Mouse (Mus musculus): ENCODE results near the gene Ttc19.
"Not testable (repeated sequence)": the region's sequence is repeated elsewhere in the genome, so short reads cannot be mapped to it uniquely, and the experiment has no call there.

Gene Ttc19

DNA sequence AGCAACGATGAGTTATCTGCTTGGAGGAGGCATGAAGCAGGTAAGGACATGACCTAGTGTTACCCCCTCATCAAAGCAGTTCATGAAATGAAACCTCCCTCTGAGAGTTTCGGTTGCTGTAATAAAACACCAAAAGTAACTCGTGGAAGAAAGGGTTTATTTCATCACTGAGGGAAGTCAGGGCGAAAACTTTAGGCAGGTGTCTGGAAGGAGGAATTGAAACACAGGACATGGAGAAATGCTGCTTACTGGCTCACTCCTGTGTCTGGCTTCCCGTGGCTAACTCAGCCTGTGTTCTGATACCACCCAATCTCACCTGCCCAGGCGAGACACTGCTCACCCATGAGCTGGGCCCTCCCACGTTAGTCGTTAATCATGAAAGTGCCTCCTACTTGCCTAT is 3.7 kb downstream of the Ttc19 start:
- no peak for DNase-seq

DNA sequence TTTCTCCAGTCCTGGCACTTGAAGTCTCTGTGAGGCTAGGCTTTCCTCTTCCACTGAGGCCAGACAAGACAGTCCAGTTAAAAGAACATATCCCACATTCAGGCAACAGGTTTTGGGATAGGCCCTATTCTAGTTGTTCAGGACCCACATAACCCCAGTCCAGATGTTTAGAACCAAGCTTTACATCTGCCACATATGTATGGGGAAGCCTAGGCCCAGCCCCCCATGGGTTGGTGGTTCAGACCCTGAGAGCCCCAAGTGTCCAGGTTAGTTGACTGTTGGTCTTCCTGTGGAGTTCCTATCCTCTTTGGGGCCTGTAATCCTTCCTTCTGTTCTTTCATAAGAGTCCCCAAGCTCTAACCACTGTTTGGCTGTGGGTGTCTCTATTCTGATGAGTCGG is 6.4 kb downstream of the Ttc19 start:
- DNase-seq, result no peak

GRCm38 (mm10) chr11:62294121-62294520 is 12.8 kb downstream of the Ttc19 start:
- DNase-seq, result no peak

DNA sequence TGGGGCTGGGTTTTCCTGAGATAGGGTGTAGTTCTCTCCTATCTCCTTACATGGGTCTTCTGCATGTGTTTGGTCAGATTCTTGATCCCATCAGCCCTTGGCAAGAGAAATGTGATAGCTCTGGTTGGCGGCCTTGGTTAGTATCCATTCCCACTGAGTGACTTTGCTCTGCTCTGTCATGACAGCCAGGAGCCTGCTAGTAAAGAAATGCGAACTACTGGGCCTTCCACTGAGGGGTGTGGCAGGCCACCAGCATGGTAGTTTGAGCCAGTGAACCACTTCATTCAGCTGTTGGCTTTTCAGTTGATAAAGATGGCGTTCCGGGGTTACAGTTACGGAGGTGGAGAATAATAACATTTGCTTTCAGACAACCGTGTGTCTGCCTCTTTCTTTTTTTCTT is 17.6 kb downstream of the Ttc19 start:
- DNase-seq, result no peak

DNA sequence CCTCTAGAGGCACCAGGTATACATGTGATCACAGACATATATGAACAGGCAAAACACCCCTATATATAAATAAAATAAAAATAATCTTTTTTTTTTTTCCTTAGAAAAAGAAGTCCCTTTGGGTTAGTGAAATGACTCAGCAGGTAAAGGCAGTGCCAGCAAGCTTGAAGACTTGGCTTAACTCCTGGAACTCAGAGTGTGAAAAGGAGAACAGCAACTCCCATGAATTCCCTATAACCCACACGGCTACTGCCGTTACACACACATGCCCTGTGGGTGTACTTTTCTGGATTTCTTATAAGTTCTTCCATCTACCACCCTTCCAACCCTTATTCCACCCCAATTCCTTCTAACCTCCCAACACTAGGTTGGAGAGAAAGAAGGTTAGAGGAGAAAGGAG is 24.6 kb downstream of the Ttc19 start:
- no peak for DNase-seq

GRCm38 (mm10) chr11:62309296-62309695 is 28.0 kb downstream of the Ttc19 start:
- DNase-seq, result no peak

- DNase-seq, result no peak
Observed at GRCm38 (mm10) chr11:62314984-62315383, 33.7 kb downstream of the Ttc19 start.

DNA sequence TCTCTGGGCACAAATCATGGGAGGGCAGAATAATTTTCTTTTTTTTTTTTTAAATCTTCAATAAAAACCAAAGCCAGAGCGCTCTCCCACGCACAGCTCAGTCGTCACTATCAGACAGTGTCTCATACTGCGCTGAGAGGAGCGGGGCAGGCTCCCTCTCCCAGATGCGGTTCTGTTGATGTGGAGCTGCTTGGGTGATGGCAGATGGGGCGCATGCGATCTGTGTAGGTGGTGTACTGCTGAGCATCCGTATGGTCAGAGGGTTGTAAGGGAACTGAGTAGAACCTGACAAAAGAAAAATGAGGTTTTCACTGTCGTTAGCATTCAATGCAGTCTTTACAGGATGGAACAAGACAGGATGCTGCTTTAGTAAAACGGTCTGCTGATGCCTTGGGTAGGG is 36.5 kb downstream of the Ttc19 start:
- DNase-seq, result no peak

DNA sequence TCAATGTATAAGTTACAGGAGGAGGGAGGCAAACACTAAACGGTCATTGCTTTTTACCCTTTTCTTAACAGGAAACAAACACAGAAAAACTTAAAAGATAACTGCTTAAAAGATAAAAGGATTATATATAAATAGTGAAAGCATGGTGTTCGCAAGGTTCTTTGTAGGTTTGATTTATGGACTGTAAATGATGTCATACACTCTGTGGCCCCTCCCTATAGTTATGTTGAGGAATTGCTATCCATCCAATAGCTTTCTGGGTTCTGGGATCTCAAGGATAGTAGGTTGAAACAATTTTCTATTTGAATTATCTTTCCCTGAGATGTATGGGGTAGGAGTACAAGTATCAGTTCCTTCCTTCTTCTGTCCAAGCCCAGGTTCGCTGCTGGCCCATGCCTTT is 38.8 kb downstream of the Ttc19 start:
- no peak for DNase-seq

- no peak for DNase-seq
Observed at GRCm38 (mm10) chr11:62323659-62324058, 42.4 kb downstream of the Ttc19 start.

DNA sequence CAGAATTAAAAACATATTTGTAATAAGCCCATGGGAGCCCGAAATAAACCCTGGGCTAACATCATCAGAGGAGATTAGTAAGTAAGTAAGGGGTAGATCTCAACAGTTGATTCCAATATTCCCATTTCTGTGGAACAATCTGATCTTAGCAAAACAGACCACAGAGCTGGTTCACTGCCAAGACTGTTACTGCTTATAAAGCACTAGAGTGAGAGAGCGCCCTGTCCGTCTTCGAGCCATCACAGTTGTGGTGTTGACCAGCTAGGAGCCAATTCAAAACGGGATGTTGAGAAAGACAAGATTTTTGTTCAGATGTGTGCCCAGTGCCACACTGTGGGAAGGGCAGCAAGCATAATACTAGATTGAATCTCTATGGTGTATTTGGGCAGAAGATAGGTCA is 49.9 kb downstream of the Ttc19 start:
- no peak for DNase-seq

DNA sequence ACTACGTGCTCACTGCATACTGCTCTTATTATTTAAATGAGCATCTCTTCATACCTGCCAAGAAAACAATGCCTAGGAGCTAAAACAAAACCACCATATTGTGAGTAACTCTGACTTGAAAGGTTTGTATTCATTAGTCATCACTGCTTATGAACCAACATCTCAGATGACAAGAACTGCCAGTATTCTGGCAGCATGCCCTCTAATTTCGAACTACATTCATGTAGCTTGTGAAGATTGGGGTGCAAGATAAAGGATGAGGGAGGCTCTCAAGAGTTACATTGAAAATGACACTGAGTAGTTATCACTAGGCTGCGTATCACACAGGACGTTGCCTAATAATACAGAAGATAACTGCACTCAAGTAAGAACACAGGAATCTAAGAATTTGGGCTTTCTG is 51.0 kb downstream of the Ttc19 start:
- DNase-seq, result no peak

- no peak for DNase-seq
Observed at GRCm38 (mm10) chr11:62343002-62343401, 61.7 kb downstream of the Ttc19 start.

GRCm38 (mm10) chr11:62351948-62352347 is 70.7 kb downstream of the Ttc19 start:
- DNase-seq, result no peak

DNA sequence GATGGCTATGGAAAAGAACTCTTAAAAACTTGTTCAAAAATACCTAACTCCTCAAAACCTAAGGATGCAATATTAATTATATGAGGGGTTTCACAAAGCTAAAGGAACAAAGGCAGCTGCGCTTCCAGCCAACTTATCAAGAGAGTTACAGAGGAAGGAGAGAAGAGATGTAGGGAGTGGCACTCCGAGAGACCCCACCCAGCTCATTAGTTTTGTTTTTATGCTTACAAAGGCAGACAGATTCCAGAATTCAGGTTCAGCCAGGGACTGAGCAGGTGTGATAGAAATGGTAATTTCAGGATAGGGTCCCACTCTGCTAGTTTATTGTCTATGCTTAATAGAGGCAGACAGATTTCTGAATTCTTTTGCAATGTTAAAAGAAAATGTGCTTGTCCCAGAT is 73.9 kb downstream of the Ttc19 start:
- no peak for DNase-seq

DNA sequence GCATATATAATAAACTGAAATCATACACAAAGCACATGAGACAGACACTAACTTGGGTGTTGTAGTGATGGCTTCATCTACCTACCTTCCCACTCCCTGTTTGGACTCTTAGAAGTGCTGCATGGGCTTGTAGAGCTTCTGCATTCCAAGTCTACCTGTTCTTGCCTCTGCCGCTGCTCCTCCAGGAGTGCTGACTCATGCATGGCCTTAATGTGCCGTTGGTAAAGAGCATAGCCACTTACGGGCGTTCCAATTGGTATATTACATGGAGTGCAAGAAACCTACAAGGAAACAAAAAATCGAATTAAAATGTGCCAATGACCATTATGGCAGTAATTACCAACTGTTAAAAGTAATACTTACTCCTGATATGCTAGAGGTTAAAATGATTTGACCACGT is 85.6 kb downstream of the Ttc19 start:
- no peak for DNase-seq

DNA sequence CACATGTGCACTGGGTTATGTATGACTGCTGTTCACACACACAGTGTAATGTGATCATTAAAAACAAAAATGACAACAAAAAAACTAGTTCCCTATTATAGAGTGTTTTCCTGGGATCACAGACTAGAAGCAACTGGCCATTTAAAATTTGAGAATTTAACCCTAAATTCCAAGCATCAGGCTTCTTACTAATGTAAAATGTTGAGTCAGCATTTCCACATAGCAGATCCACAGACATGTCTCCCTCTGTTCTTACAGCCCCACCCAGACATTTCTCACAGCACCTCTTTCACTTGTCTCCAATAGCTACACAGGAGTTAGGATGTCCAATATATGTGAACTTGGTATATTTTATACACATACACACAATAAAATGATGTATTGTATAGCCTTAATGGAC is 88.7 kb downstream of the Ttc19 start:
- no peak for DNase-seq

GRCm38 (mm10) chr11:62371776-62372175 is 90.5 kb downstream of the Ttc19 start:
- DNase-seq, result no peak

- not testable (repeated sequence) for DNase-seq
Observed at GRCm38 (mm10) chr11:62377202-62377851, 96.1 kb downstream of the Ttc19 start.

All from thymus, postnatal 25 days (tissue).